Mouse (Mus musculus): ENCODE data around the gene Celf2.

GRCm38 (mm10) chr2:7250314-7250713 is 259.0 kb downstream of the Celf2 start:
- TF ChIP-seq ZNF384 (IDR thresholded peaks at IDR 0.05; ENCODE audit: low read depth, low read length) (no peak), MAFK (IDR thresholded peaks at IDR 0.05; ENCODE audit: insufficient read depth, low read depth, low read length) (no peak), ZC3H11A (IDR thresholded peaks at IDR 0.05; ENCODE audit: borderline replicate concordance, low read depth, low read length) (no peak)

Measured in ES-E14 (cell line).